Mouse (Mus musculus): ENCODE data around the gene Tdpoz5. TPM values are rescaled to one million over a fixed set of nuclear protein-coding genes. Genes with fewer than 3 reads are reported as not detected.

Gene Tdpoz5
- not detected for polyA plus RNA-seq (2014; fragmentation: Illumina TruSeq; extraction: RNeasy Lipid Tissue Mini Kit (QIAGEN cat#74804); ENCODE audit: low read depth, low replicate concordance)

GRCm38 (mm10) chr3:93961214-93961613 lies at the start of gene Tdpoz5:
TSS of gene Tdpoz5 (minus strand) at chr3:93961314.

DNA sequence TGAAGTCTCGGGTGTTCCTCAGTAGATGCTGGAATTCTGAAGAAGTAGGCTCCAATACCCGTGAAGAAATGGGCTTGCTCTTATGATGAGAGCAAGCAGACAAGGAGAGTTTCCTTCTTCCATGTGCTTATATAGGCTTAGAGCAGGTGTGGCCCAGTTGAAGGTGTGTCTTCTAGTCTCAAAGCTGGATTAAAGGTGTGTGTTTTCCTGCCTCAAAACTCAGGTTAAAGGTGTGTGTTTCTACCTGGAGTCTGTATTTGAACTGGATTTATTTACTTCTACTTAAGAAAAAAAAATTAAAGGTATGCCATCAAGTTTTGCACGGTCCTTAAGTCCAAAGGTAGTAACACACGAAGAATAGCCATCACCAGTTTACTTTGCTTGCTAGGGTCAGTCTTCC lies 17.7 kb downstream of the Tdpoz5 start, which contains the start of gene Gm9117:
Gene Gm9117 (minus strand): TSS at position 101 of the 400 bp plus-strand sequence.

Other genes starting within 250 kb of the Tdpoz5 start
- gene Gm5773, start 188.3 kb downstream of the Tdpoz5 start, polyA plus RNA-seq (2014; fragmentation: Illumina TruSeq; extraction: RNeasy Lipid Tissue Mini Kit (QIAGEN cat#74804); ENCODE audit: low read depth, low replicate concordance) = not detected
- not detected for gene Tdpoz4, start 164.9 kb downstream of the Tdpoz5 start, polyA plus RNA-seq (2014; fragmentation: Illumina TruSeq; extraction: RNeasy Lipid Tissue Mini Kit (QIAGEN cat#74804); ENCODE audit: low read depth, low replicate concordance)
- gene Tdpoz3, start 135.3 kb downstream of the Tdpoz5 start, polyA plus RNA-seq (2014; fragmentation: Illumina TruSeq; extraction: RNeasy Lipid Tissue Mini Kit (QIAGEN cat#74804); ENCODE audit: low read depth, low replicate concordance) = not detected
- gene Gm9117, start 17.8 kb downstream of the Tdpoz5 start, polyA plus RNA-seq (2014; fragmentation: Illumina TruSeq; extraction: RNeasy Lipid Tissue Mini Kit (QIAGEN cat#74804); ENCODE audit: low read depth, low replicate concordance) = not detected
- not detected for gene Gm9125, start 93.6 kb upstream of the Tdpoz5 start, polyA plus RNA-seq (2014; fragmentation: Illumina TruSeq; extraction: RNeasy Lipid Tissue Mini Kit (QIAGEN cat#74804); ENCODE audit: low read depth, low replicate concordance)
- not detected for gene Gm10697, start 111.3 kb upstream of the Tdpoz5 start, polyA plus RNA-seq (2014; fragmentation: Illumina TruSeq; extraction: RNeasy Lipid Tissue Mini Kit (QIAGEN cat#74804); ENCODE audit: low read depth, low replicate concordance)
- not detected for gene Gm10696, start 216.9 kb upstream of the Tdpoz5 start, polyA plus RNA-seq (2014; fragmentation: Illumina TruSeq; extraction: RNeasy Lipid Tissue Mini Kit (QIAGEN cat#74804); ENCODE audit: low read depth, low replicate concordance)
- not detected for gene Gm5286, start 235.4 kb upstream of the Tdpoz5 start, polyA plus RNA-seq (2014; fragmentation: Illumina TruSeq; extraction: RNeasy Lipid Tissue Mini Kit (QIAGEN cat#74804); ENCODE audit: low read depth, low replicate concordance)